Mouse (Mus musculus): ENCODE results near the gene Eif2ak1. TPM values are rescaled to one million over a fixed set of nuclear protein-coding genes. Genes with fewer than 3 reads are reported as not detected.
"Not testable (repeated sequence)": the region's sequence is repeated elsewhere in the genome, so short reads cannot be mapped to it uniquely, and the experiment has no call there.

The Eif2ak1 gene
- polyA plus RNA-seq (2012; ENCODE audit: insufficient read depth, insufficient read length, missing spikeins) = 20.0 and 20.1 TPM in 2 replicates

DNA sequence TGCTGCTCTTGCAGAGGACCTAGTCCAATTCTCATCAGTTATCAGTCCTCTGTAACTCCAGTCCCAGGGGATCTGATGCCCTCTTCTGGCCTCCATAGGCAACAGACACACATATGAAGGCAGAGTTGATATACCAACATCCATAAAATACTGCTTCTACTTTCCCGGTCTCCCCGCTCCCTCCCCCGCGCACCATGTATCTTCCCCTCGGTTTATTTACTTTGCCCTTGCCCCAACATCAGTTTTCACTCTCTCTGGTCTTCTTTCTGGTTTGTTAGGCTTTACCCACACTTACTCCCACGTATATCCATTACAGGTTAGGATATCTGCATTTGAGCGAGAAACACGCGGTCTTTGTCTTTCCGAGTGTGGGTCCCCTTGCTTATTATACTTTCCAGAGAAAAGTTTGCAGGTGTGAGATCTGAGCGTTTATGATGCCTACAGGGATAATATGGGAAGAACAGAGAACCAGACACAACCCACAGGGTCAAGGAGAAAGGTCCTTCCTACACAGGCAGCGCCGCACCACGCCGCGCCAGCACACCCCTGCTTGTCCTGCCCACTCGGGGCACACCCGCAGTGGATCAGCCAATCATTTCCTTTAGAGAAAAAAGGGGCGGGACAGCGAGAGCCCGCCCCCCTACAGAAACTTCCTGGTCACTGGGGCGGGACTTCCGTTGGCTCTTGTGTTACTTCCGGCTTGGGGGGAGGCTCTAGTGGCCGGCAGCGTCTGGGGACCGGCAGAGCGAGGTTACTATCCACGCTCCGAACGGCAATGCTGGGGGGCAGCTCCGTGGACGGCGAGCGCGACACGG, at the start of gene Eif2ak1:
Gene Eif2ak1 (plus strand): TSS at position 673 of the 815 bp plus-strand sequence.
- Histone ChIP-seq H3K4me3 (ENCODE audit: insufficient read depth, low read depth, low read length) (peak within 1 kb of the TSS; percentile 100), H3K4me1 (ENCODE audit: control insufficient read depth, insufficient read depth, insufficient read length, low read length) (peaks cover 6% of the 10 kb centered on the region), H3K27ac (replicated peaks; ENCODE audit: low read depth, low read length) (peak within 1 kb of the TSS; percentile 66)

DNA sequence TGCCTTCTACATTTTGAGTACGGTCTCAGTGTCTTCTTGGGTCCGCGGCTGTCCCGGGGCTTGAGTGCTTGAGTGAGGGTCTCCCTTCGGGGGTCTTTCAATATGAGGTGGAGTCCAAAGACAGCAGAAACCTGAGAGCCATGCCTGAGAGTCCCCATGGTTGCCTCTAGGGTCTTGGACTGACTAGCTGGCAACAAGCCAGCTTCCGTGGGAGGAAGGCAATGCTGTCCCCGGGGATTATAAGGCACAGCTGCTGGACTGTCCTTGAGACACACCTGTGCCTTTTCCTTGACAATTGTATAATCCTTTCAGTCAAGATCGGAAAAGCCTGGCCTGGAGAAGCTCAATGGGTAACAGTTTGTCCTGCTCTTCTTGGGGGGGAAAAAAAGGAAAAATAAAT, 35.6 kb upstream of the Eif2ak1 start:
- H3K27ac ChIP-seq (replicated peaks; ENCODE audit: low read depth, low read length) = no peak overlapping the region
- H3K4me3 ChIP-seq (ENCODE audit: insufficient read depth, low read depth, low read length) = no peak overlapping the region
- no peaks in the 10 kb centered on the region for H3K4me1 ChIP-seq (ENCODE audit: control insufficient read depth, insufficient read depth, insufficient read length, low read length)

DNA sequence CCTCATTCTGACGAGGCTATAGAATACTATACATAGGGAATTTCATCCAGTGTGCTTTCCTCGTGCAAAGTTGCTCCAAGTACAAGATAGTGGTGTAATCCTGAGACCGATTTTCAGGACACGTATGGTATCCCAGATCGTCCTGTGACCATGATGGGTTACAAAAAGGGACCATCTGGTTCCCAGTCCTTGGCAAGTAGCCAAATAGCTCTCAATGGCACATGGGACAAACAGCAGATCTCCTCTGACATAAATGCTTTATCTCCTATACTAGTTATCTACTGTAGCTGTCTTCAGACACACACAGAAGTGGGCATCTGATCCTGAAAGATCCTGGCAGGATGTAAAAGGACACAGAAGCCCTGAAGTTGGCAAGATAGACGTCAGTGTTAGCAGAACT, 32.2 kb upstream of the Eif2ak1 start:
- no peak overlapping the region for H3K4me3 ChIP-seq (ENCODE audit: insufficient read depth, low read depth, low read length)
- no peak overlapping the region for H3K27ac ChIP-seq (replicated peaks; ENCODE audit: low read depth, low read length)
- H3K4me1 ChIP-seq (ENCODE audit: control insufficient read depth, insufficient read depth, insufficient read length, low read length) = no peaks in the 10 kb centered on the region

GRCm38 (mm10) chr5:143801216-143801615, 16.4 kb upstream of the Eif2ak1 start:
- not testable (repeated sequence) for H3K27ac ChIP-seq (replicated peaks; ENCODE audit: low read depth, low read length); H3K4me1 ChIP-seq (ENCODE audit: control insufficient read depth, insufficient read depth, insufficient read length, low read length); H3K4me3 ChIP-seq (ENCODE audit: insufficient read depth, low read depth, low read length)

- no peaks in the 10 kb centered on the region for H3K4me1 ChIP-seq (ENCODE audit: control insufficient read depth, insufficient read depth, insufficient read length, low read length)
- no peak overlapping the region for H3K27ac ChIP-seq (replicated peaks; ENCODE audit: low read depth, low read length)
- no peak overlapping the region for H3K4me3 ChIP-seq (ENCODE audit: insufficient read depth, low read depth, low read length)
Measured at GRCm38 (mm10) chr5:143804056-143804765, 13.4 kb upstream of the Eif2ak1 start.

- H3K4me1 ChIP-seq (ENCODE audit: control insufficient read depth, insufficient read depth, insufficient read length, low read length) = no peaks in the 10 kb centered on the region
- no peak overlapping the region for H3K4me3 ChIP-seq (ENCODE audit: insufficient read depth, low read depth, low read length)
- H3K27ac ChIP-seq (replicated peaks; ENCODE audit: low read depth, low read length) = no peak overlapping the region
Measured at GRCm38 (mm10) chr5:143807268-143807667, 10.3 kb upstream of the Eif2ak1 start.

GRCm38 (mm10) chr5:143809421-143810090, 8.0 kb upstream of the Eif2ak1 start:
- Histone ChIP-seq H3K27ac (replicated peaks; ENCODE audit: low read depth, low read length) (no peak overlapping the region), H3K4me1 (ENCODE audit: control insufficient read depth, insufficient read depth, insufficient read length, low read length) (no peaks in the 10 kb centered on the region), H3K4me3 (ENCODE audit: insufficient read depth, low read depth, low read length) (no peak overlapping the region)

GRCm38 (mm10) chr5:143811653-143812052, 5.9 kb upstream of the Eif2ak1 start:
- Histone ChIP-seq H3K4me1 (ENCODE audit: control insufficient read depth, insufficient read depth, insufficient read length, low read length) (no peaks in the 10 kb centered on the region), H3K4me3 (ENCODE audit: insufficient read depth, low read depth, low read length) (no peak overlapping the region), H3K27ac (replicated peaks; ENCODE audit: low read depth, low read length) (no peak overlapping the region)

DNA sequence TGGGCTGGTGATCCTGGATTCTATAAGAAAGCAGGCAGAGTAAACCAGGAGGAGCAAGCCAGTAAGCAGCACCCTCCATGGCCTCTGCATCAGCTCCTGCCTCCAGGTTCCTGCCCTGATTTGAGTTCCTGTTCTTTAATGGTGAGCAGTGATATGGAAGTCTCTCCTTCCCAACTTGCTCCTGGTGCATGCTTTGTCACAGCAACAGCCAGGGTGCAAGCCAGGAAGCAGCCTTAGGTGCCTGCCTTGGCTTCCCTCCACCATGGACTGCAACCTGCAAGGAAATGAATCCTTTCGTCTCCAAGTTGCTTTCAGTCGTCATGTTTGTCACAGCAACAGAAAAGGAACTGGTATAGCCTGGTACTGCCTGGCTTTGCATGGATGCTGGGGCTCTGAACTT, 3.0 kb upstream of the Eif2ak1 start:
- H3K4me1 ChIP-seq (ENCODE audit: control insufficient read depth, insufficient read depth, insufficient read length, low read length) = peaks cover 6% of the 10 kb centered on the region
- H3K4me3 ChIP-seq (ENCODE audit: insufficient read depth, low read depth, low read length) = no peak overlapping the region
- H3K27ac ChIP-seq (replicated peaks; ENCODE audit: low read depth, low read length) = no peak overlapping the region

DNA sequence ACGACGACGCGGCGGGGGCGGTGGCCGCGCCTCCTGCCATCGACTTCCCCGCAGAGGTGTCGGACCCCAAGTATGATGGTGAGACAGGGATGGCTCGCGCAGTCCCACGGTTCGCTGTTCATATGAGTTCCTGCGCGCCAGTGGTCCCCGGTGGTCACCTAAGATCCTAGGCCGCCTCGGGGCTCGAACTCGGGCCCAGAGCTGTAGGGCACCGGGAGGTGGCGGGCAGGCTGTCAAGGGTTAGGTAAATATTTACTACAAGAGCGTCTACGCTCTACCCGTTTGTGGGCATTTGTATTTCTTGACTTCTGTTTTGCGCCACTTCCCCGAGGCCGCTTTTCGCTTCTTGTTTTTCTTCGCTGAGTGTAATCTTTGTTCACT, 333 bp downstream of the Eif2ak1 start:
- Histone ChIP-seq H3K27ac (replicated peaks; ENCODE audit: low read depth, low read length) (peak overlapping the region; percentile 66), H3K4me1 (ENCODE audit: control insufficient read depth, insufficient read depth, insufficient read length, low read length) (peaks cover 6% of the 10 kb centered on the region), H3K4me3 (ENCODE audit: insufficient read depth, low read depth, low read length) (peak overlapping the region; percentile 100)

GRCm38 (mm10) chr5:143818461-143818860, 873 bp downstream of the Eif2ak1 start:
- H3K4me3 ChIP-seq (ENCODE audit: insufficient read depth, low read depth, low read length) = peak overlapping the region; percentile 100
- peak overlapping the region; percentile 66; the same call in 1 of the 2 replicates for H3K27ac ChIP-seq (replicated peaks; ENCODE audit: low read depth, low read length)
- H3K4me1 ChIP-seq (ENCODE audit: control insufficient read depth, insufficient read depth, insufficient read length, low read length) = peaks cover 6% of the 10 kb centered on the region

DNA sequence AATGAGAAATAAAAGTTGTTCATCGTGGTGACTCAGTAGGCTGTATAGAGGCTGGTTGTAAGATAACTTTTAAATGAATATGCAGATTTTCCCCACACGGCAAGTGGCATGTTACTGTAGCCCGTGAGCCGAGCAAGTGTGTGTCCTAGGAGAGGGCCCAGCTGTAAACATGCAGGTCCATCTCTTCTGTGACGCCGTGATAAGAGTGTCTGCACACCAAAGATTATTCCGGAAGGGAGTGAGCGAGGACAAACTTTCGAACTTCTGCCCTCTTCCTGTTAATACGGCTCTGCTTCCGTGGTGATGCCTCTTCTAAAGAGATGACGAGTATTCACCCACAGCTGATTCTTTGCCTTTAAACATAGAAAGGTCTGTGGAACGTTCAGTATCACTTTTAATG, 1.4 kb downstream of the Eif2ak1 start:
- Histone ChIP-seq H3K4me1 (ENCODE audit: control insufficient read depth, insufficient read depth, insufficient read length, low read length) (peaks cover 6% of the 10 kb centered on the region), H3K27ac (replicated peaks; ENCODE audit: low read depth, low read length) (no peak overlapping the region), H3K4me3 (ENCODE audit: insufficient read depth, low read depth, low read length) (peak overlapping the region; percentile 7; the same call in 1 of the 2 replicates)

DNA sequence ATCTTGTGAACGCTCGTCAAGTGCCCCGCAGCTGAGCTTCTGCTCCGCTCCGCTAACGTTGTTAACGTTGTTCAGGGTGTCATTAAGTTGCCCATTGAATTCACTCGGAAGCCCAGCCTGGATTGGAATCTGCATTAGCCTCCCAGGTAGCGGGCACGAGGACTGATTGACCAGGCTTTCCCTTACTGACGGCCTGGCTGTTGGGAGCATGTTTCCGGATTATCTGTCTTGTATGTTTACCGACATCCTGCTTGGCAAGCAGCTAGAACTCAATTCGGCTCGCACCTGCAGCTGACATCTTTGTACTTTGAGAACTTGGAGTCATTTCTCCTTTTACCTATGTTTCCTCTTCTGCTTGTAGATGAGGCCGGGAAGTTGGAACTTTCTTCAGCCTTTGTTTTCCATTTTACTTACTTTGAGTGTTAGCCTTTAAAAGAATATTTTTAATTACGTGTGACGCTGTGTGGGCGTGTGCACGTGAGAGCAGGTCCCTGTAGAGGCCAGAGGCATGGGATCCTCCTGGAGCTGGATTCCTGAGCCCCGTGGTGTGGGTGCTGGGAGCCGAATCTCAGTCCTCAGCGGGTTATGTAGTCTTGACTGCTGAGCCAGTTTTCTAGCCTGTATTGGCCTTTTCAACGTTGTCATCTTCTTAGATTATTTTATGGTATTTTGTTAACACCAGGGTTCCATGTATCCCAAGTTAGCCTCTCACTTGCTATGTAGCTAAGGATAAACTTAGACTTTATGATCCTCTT, 2.5 kb downstream of the Eif2ak1 start:
- Histone ChIP-seq H3K4me3 (ENCODE audit: insufficient read depth, low read depth, low read length) (no peak overlapping the region), H3K27ac (replicated peaks; ENCODE audit: low read depth, low read length) (no peak overlapping the region), H3K4me1 (ENCODE audit: control insufficient read depth, insufficient read depth, insufficient read length, low read length) (peaks cover 6% of the 10 kb centered on the region)

DNA sequence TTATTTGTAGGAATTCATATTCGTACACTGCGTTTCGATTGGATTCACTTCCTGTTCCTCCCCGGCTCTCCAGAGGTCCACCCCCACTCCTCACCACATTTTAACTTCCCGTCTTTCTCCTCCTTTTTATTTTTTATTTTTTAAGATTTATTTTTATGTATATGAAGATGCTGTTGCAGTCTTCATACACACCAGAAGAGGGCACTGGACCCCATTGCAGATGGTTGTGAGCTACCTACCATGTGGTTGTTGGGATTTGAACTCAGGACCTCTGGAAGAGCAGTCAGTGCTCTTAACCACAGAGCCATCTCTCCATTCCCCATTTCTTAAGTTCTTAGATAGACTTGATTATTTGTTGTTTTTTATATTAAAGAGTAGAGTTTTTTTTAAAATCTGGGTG, 3.2 kb downstream of the Eif2ak1 start:
- peaks cover 6% of the 10 kb centered on the region for H3K4me1 ChIP-seq (ENCODE audit: control insufficient read depth, insufficient read depth, insufficient read length, low read length)
- H3K4me3 ChIP-seq (ENCODE audit: insufficient read depth, low read depth, low read length) = no peak overlapping the region
- H3K27ac ChIP-seq (replicated peaks; ENCODE audit: low read depth, low read length) = no peak overlapping the region

All from brown adipose tissue, adult 24 weeks (tissue).